In genomic region chr13:31618416-31618815, GRCm38 (mm10) we compare ENCODE assay signal across 8 mouse cellular contexts. TPM values are rescaled to one million over a fixed set of nuclear protein-coding genes. Genes with fewer than 3 reads are reported as not detected.
DNase-seq lines count a peak whose midpoint lies in the region; ATAC-seq and TF ChIP-seq lines count a peak whose summit lies in the region.

No protein-coding gene starts in this region.

- H3K9ac ChIP-seq in intestine, embryonic 16.5 days (ENCODE audit: low read depth, low read length): peak overlapping the region; percentile 54; the same call in 1 of the 2 replicates
- no peak overlapping the region for H3K9ac ChIP-seq in limb, embryonic 14.5 days (ENCODE audit: low read depth, low read length, severe bottlenecking)
- H3K9ac ChIP-seq in midbrain, embryonic 13.5 days (replicated peaks): no peak overlapping the region

- no peaks in the 10 kb centered on the region for H3K9me3 ChIP-seq in intestine, embryonic 16.5 days (ENCODE audit: control insufficient read depth, low read length)
- no peaks in the 10 kb centered on the region for H3K9me3 ChIP-seq in limb, embryonic 14.5 days (ENCODE audit: control insufficient read depth, low read length)
- no peaks in the 10 kb centered on the region for H3K9me3 ChIP-seq in midbrain, embryonic 13.5 days

- ATAC-seq in intestine, embryonic 16.5 days: peak; percentile 71
- peak; percentile 64; the same call in 1 of the 2 replicates for ATAC-seq in limb, embryonic 14.5 days (ENCODE audit: low FRiP score, low read depth)
- ATAC-seq in midbrain, embryonic 13.5 days: peak; percentile 75

- H3K4me2 ChIP-seq in intestine, embryonic 16.5 days (ENCODE audit: low read depth, low read length): peak overlapping the region; percentile 73
- peak overlapping the region; percentile 58 for H3K4me2 ChIP-seq in limb, embryonic 14.5 days (replicated peaks; ENCODE audit: low read depth, low read length, severe bottlenecking)
- H3K4me2 ChIP-seq in midbrain, embryonic 13.5 days (replicated peaks): peak overlapping the region; percentile 57

- 1% methylated on average over 14 of the region's 14 CpGs for WGBS in intestine, embryonic 16.5 days
- 0% methylated on average over 14 of the region's 14 CpGs for WGBS in limb, embryonic 14.5 days
- WGBS in midbrain, embryonic 13.5 days: under 1% methylated on average over 14 of the region's 14 CpGs

- peak; percentile 54 to 77 for DNase-seq in heart, adult 18-20 months
- DNase-seq in heart, postnatal 25 days (ENCODE audit: low spot score): no peak
- peak; percentile 7 for DNase-seq in cerebellum, adult 9-10 months
- peak; percentile 73 for DNase-seq in gastrocnemius, adult 2 months
- DNase-seq in limb, embryonic 14.5 days (ENCODE audit: low spot score): peak; percentile 64
- peak; percentile 86 for DNase-seq in testis, postnatal 10 days (ENCODE audit: low spot score)

- no peak overlapping the region for H3K27ac ChIP-seq in gastrocnemius, adult 2 months
- peak overlapping the region; percentile 80 for H3K27ac ChIP-seq in intestine, embryonic 16.5 days (ENCODE audit: low read length)
- H3K27ac ChIP-seq in limb, embryonic 14.5 days (replicated peaks; ENCODE audit: low read depth, low read length): no peak overlapping the region
- no peak overlapping the region for H3K27ac ChIP-seq in midbrain, embryonic 13.5 days

- no peaks in the 10 kb centered on the region for H3K36me3 ChIP-seq in intestine, embryonic 16.5 days (ENCODE audit: control insufficient read depth, insufficient read depth, low read length)
- H3K36me3 ChIP-seq in limb, embryonic 14.5 days (ENCODE audit: control insufficient read depth, insufficient read depth, low read length): no peaks in the 10 kb centered on the region
- H3K36me3 ChIP-seq in midbrain, embryonic 13.5 days: no peaks in the 10 kb centered on the region

- peaks cover 69% of the 10 kb centered on the region for H3K27me3 ChIP-seq in intestine, embryonic 16.5 days (replicated peaks; ENCODE audit: control insufficient read depth, insufficient read depth, low read length)
- peaks cover 99% of the 10 kb centered on the region for H3K27me3 ChIP-seq in limb, embryonic 14.5 days (ENCODE audit: control insufficient read depth, insufficient read depth, low read length)
- peaks cover 99% of the 10 kb centered on the region for H3K27me3 ChIP-seq in midbrain, embryonic 13.5 days

- H3K4me3 ChIP-seq in gastrocnemius, adult 2 months: peak overlapping the region; percentile 68
- H3K4me3 ChIP-seq in intestine, embryonic 16.5 days (ENCODE audit: low read length): peak overlapping the region; percentile 47
- H3K4me3 ChIP-seq in limb, embryonic 14.5 days (replicated peaks; ENCODE audit: low read length): peak overlapping the region; percentile 27
- H3K4me3 ChIP-seq in midbrain, embryonic 13.5 days (replicated peaks): peak overlapping the region; percentile 34

- H3K4me1 ChIP-seq in intestine, embryonic 16.5 days (ENCODE audit: control insufficient read depth, insufficient read depth, low read length): peaks cover 8% of the 10 kb centered on the region; the same call in 1 of the 2 replicates
- peaks cover 6% of the 10 kb centered on the region; the same call in 1 of the 2 replicates for H3K4me1 ChIP-seq in limb, embryonic 14.5 days (ENCODE audit: control insufficient read depth, insufficient read depth, low read length)
- peaks cover 18% of the 10 kb centered on the region for H3K4me1 ChIP-seq in midbrain, embryonic 13.5 days (replicated peaks)

- no peak for TF ChIP-seq POLR2A in limb, embryonic 14.5 days (IDR thresholded peaks at IDR 0.05; ENCODE audit: borderline replicate concordance, extremely low read depth, insufficient read depth, insufficient read length)

- intact Hi-C loops in heart, postnatal 25 days (cut with DNase I): loop anchor here (1.0 to 5.0 kb wide), 4 partner anchors 411 to 716 kb away; no protein-coding TSS in a partner anchor
- intact Hi-C loops in gastrocnemius, adult 2 months (cut with DNase I): loop anchor here (1.0 to 10.0 kb wide), 5 partner anchors 414 to 731 kb away; no protein-coding TSS in a partner anchor

- TF ChIP-seq CTCF in gastrocnemius, adult 2 months (IDR thresholded peaks at IDR 0.05): peak; percentile 91

RNA-seq across cellular contexts. Expression of gene Foxf2, which starts 7.2 kb away (rescaled TPM):
- not detected for total RNA-seq in heart, adult 18-20 months (2021)
- total RNA-seq in heart, postnatal 25 days (2021): under 1 TPM in 1 of 2 experiments, not detected in 1; 0.18 TPM
- total RNA-seq in gastrocnemius, adult 2 months (2021): under 1 TPM in 1 of 2 experiments, not detected in 1; 0.10 TPM
- polyA plus RNA-seq in intestine, embryonic 16.5 days (2015; fragmentation: Nextera tagmentation; extraction: Ambion mirVana): 11.4 and 13.7 TPM in 2 replicates
- polyA plus RNA-seq in limb, embryonic 14.5 days (2012; rRNA removed): 12.8 and 19.9 TPM in 2 replicates
- polyA plus RNA-seq in limb, embryonic 14.5 days (2014; fragmentation: Nextera tagmentation; extraction: Ambion mirVana): 5.0 and 6.1 TPM in 2 replicates
- 4.3 and 5.0 TPM in 2 replicates for polyA plus RNA-seq in midbrain, embryonic 13.5 days (2015; fragmentation: Nextera tagmentation; extraction: Ambion mirVana)

RNA-seq across cellular contexts. Expression of gene A530084C06Rik, which starts 59.3 kb away (rescaled TPM):
- total RNA-seq in heart, adult 18-20 months (2021): not detected
- under 1 TPM in 1 of 2 experiments, not detected in 1; 0.08 TPM for total RNA-seq in heart, postnatal 25 days (2021)
- total RNA-seq in gastrocnemius, adult 2 months (2021): not detected
- polyA plus RNA-seq in intestine, embryonic 16.5 days (2015; fragmentation: Nextera tagmentation; extraction: Ambion mirVana): not detected in 2 replicates
- polyA plus RNA-seq in limb, embryonic 14.5 days (2012; rRNA removed): 1.1 and 1.4 TPM in 2 replicates
- not detected in 2 replicates for polyA plus RNA-seq in limb, embryonic 14.5 days (2014; fragmentation: Nextera tagmentation; extraction: Ambion mirVana)
- polyA plus RNA-seq in midbrain, embryonic 13.5 days (2015; fragmentation: Nextera tagmentation; extraction: Ambion mirVana): not detected in 2 replicates
